Mouse (Mus musculus): ENCODE results near the gene Znhit3. TPM values are rescaled to one million over a fixed set of nuclear protein-coding genes. Genes with fewer than 3 reads are reported as not detected.

The Znhit3 gene
- 98.5 and 121 TPM in 2 replicates for polyA plus RNA-seq (2021; fragmentation: Nextera tagmentation)
- long read RNA-seq, experiment 1, transcript Znhit3-201 (5 exons, 998 nt), result major isoform, 75 of 83 reads
- long read RNA-seq, experiment 1, partial matches to known transcripts, result 0 of 83 reads
- long read RNA-seq, experiment 1, other reads (novel, unspliced or antisense), result 6 of 83 reads
- long read RNA-seq, experiment 2, transcript Znhit3-201 (5 exons, 998 nt), result major isoform, 101 of 116 reads
- long read RNA-seq, experiment 2, partial matches to known transcripts, result 10 of 116 reads
- long read RNA-seq, experiment 2, other reads (novel, unspliced or antisense), result 4 of 116 reads

DNA sequence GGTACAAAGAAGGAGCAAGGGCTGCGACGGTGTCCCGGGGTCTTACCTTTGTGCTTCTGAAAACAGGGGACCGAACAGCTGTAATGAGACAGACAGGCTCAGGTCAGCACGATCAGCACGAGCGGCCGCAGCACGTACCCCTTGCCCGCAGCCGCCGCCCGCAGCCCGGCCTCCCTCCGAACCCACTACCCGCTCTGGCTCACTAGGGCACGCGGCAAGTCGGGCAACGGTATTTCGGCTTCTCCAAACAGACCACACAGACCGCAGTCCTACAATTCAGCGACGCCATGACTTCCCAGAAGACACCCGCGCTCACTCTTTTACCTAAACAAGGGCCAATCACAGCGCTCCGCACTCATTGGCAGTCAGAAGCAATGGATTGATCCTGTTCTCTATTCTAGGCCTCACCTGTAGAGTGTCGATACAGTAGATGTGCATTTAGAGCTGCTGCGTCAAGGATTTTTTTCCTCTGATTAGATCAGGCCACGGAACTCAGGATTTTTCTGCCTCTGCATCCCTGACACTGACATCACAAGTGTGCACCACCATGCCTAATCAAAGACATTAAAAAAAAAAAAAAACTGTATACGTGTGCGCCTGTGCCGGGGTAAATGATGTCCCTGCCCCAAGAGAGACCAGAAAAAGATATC is at the start of gene Znhit3:
Gene Znhit3 (minus strand): TSS at position 314 of the 650 bp plus-strand sequence.

DNA sequence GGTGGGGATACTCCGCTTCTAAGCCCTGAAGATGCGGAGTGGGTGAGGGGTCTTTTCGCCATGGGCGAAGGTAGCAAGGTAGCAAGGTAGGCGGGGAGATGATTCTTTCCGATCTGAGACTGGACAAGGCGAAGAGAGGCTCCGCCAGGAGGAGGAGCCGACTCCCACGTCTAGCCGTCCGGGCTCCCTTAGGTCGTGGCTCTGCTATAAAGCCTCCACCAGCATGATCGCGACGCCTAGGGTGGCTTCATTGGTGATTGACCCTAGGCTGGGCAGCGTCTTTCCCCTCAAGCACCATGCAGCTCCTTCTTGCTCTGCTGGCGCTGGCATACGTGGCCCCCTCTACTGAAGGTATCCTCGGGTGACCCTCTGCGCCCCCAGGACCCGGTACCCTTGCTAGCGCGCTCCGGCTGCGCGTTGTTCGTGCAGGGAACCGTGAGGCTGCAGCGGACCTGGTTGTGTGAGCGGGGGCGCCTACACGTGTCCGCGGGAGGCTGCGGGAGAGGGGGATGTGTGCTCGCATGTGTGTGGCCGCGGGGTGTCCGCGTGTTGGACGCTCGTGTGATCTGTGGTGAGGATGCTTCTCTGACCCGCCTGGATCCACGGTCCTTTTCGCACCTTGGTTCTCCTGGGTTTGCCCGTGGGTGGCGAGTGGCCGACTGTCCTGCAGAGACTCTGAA is 41.6 kb upstream of the Znhit3 start, which contains the start of gene Car4:
Gene Car4 (plus strand): TSS at position 196 of the 680 bp plus-strand sequence.

DNA sequence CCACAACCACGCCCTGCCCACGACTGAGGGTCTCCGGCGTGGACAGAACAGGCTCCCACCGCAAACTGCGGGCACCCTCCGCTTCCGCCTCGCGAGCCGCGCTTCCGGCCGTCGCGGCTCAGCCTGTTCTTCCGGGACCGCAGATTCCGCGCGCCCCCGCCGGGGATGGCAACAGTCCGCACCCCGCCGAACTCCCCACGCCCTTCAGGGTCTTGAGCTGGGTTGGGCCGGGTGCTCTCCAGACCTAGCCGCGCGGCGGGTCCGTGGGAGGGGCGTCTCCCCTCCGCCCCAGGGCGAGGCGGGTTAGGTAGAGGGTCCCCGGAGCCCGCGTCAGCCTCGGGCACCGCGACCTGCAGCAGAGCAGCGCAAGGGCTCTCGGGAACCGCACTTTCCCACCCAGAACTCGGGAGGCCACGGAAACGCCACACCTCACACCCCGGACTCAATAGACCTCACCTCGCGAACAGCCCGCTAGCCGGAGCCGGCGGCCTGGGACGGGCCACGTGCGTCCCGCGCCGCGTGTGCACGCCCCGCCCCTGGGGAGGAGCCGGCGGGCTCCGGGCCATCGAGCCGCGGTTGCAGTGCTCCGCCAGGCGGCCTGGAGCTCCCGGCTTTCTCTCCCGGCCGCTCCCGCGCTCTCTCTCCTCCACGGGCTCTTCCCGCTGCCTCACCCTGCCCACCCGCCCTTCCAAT is 36.2 kb downstream of the Znhit3 start, which contains the start of the genes Myo19 and Pigw:
Gene Myo19 (plus strand): TSS at position 377 of the 693 bp plus-strand sequence.
Gene Pigw (minus strand): TSS at position 514 of the 693 bp plus-strand sequence.

DNA sequence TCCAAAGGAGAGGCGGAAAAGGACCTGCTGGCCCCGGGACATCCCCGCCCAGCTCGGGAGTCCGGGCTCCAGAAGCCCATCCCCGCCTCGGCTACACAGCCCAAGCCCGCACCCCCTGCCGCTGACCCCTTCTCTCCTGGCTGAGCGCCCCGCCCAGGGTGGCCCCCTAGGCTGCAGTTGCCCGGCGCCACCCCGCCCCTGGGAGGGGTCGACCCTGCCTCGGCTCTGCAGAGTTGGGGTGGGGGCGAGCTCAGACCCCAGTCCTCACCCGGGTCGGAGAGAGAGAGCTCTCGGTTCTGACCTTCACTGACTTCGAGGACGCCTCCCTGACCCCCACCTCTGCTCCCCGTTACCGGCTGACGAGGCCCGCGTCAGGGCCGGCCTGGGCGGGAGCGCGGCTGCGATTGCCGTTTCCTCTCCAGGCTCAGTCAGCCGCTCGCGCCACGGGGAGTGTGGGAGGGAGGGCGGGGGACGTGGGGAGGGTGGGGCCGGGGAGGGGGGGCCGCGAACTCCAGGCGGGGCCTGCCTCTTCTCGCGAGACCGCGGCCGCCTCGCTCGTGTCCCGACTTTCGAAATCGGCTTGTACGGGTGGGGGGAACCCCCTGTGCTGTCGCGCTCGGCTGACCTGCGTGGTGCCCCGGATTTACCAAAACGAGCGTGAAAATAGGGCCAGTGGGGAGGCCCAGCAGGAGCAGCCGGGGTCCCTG is 45.7 kb downstream of the Znhit3 start, which contains the start of gene Ggnbp2:
Gene Ggnbp2 (minus strand): TSS at position 481 of the 707 bp plus-strand sequence.

Other genes with a start within 250 kb of the Znhit3 start
- gene Mrm1, start 96.9 kb downstream of the Znhit3 start, polyA plus RNA-seq (2021; fragmentation: Nextera tagmentation), result 12.6 and 14.5 TPM in 2 replicates
- 3.0 and 5.1 TPM in 2 replicates for gene Dhrs11, start 87.4 kb downstream of the Znhit3 start, polyA plus RNA-seq (2021; fragmentation: Nextera tagmentation)
- gene Ggnbp2, start 45.5 kb downstream of the Znhit3 start, polyA plus RNA-seq (2021; fragmentation: Nextera tagmentation), result 58.6 and 77.9 TPM in 2 replicates
- 0.86 and 1.3 TPM in 2 replicates for gene Myo19, start 36.2 kb downstream of the Znhit3 start, polyA plus RNA-seq (2021; fragmentation: Nextera tagmentation)
- 1.6 and 1.7 TPM in 2 replicates for gene Pigw, start 36.1 kb downstream of the Znhit3 start, polyA plus RNA-seq (2021; fragmentation: Nextera tagmentation)
- gene Car4, start 41.4 kb upstream of the Znhit3 start, polyA plus RNA-seq (2021; fragmentation: Nextera tagmentation), result 64.7 and 71.0 TPM in 2 replicates
- gene Usp32, start 223.8 kb upstream of the Znhit3 start, polyA plus RNA-seq (2021; fragmentation: Nextera tagmentation), result 9.6 and 12.5 TPM in 2 replicates